Mouse (Mus musculus) cerebellum, adult 8-10 months (tissue): ENCODE measurements around the gene Il17c.
A peak's percentile ranks its signal among the peaks of the same experiment; 100 is the strongest.

ENCODE experiments used
- DNase-seq: peaks from one replicate; pipeline ENCODE4 v3.0.0; 2022

Gene Il17c

GRCm38 (mm10) chr8:122421376-122422070 lies at the start of gene Il17c:
Il17c (plus strand) TSS chr8:122422020.
- DNase-seq = no peak

- peak; percentile 20 for DNase-seq
Observed at GRCm38 (mm10) chr8:122375320-122375719, 46.5 kb upstream of the Il17c start.

- no peak for DNase-seq
Observed at GRCm38 (mm10) chr8:122375751-122376364, 46.0 kb upstream of the Il17c start.

- DNase-seq = peak; percentile 99
Observed at GRCm38 (mm10) chr8:122376365-122377231, 45.2 kb upstream of the Il17c start, which contains the start of gene Zc3h18. Zc3h18 (plus strand) TSS chr8:122376609.

- no peak for DNase-seq
Observed at GRCm38 (mm10) chr8:122383039-122383438, 38.8 kb upstream of the Il17c start.

- no peak for DNase-seq
Observed at GRCm38 (mm10) chr8:122389357-122389756, 32.5 kb upstream of the Il17c start.

GRCm38 (mm10) chr8:122390758-122391157 lies 31.1 kb upstream of the Il17c start:
- no peak for DNase-seq

GRCm38 (mm10) chr8:122393717-122394116 lies 28.1 kb upstream of the Il17c start:
- DNase-seq = no peak

GRCm38 (mm10) chr8:122395291-122395690 lies 26.5 kb upstream of the Il17c start:
- DNase-seq = peak; percentile 45

GRCm38 (mm10) chr8:122398186-122398585 lies 23.6 kb upstream of the Il17c start:
- no peak for DNase-seq

GRCm38 (mm10) chr8:122405146-122405805 lies 16.5 kb upstream of the Il17c start:
- DNase-seq = no peak

- no peak for DNase-seq
Observed at GRCm38 (mm10) chr8:122407678-122408077, 14.1 kb upstream of the Il17c start.

GRCm38 (mm10) chr8:122414311-122414710 lies 7.5 kb upstream of the Il17c start:
- DNase-seq = no peak

GRCm38 (mm10) chr8:122415554-122415953 lies 6.3 kb upstream of the Il17c start:
- DNase-seq = no peak

- DNase-seq = no peak
Observed at GRCm38 (mm10) chr8:122419881-122420555, 1.8 kb upstream of the Il17c start.

GRCm38 (mm10) chr8:122423217-122423616 lies 1.4 kb downstream of the Il17c start:
- DNase-seq = no peak

- no peak for DNase-seq
Observed at GRCm38 (mm10) chr8:122423659-122424058, 1.8 kb downstream of the Il17c start.

GRCm38 (mm10) chr8:122426145-122426544 lies 4.3 kb downstream of the Il17c start:
- no peak for DNase-seq

- no peak for DNase-seq
Observed at GRCm38 (mm10) chr8:122427607-122428006, 5.8 kb downstream of the Il17c start.

- DNase-seq = no peak
Observed at GRCm38 (mm10) chr8:122428163-122428562, 6.3 kb downstream of the Il17c start.

- no peak for DNase-seq
Observed at GRCm38 (mm10) chr8:122430058-122430636, 8.3 kb downstream of the Il17c start.

- no peak for DNase-seq
Observed at GRCm38 (mm10) chr8:122430646-122431045, 8.8 kb downstream of the Il17c start.
